Comparison of ENCODE assay signal across 10 mouse cellular contexts in the genomic region with DNA sequence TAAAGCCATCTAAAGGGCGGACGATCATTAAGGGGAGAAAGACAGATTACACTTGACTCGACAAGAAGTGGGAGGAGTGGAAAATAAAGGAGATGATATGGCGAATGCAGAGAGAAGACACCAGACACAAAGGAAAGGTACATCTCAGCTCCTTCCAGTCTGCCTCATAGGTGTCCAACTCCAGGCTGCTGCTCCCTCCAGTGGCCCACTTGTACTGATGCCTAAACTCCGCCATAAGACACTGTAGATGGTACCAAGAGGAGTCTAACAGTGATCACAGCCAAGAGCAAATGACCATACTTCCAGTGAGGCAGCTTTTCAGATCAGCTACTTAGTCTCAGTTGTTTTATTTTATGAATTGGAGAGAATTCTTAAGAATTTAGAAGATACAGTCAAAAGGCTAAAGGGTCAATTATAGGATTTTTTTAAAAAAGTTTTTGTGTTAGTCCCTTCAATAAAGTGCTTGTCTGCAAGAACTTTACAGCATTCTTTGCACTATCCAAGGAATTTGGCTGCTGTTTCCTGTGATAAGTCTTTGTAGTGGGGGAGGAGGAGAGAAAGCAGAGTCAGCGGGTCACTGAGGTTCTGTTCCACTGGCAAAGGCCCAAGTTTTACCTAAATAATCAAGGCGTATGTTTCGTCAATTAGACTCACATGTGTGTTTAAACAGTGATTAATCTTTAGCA.
DNase-seq lines count a peak whose midpoint lies in the region; ATAC-seq and TF ChIP-seq lines count a peak whose summit lies in the region.
"Had no signal": no experiment of that assay in that cellular context is flagged by ENCODE, and none has a peak within 500 bp of the region (broad histone marks: within the 10 kb centered on the region; RNA-seq: fewer than 3 reads in every experiment).

No protein-coding gene starts in this region.

- H3K4me2 ChIP-seq in kidney, embryonic 15.5 days, result peak overlapping the region; percentile 33
- no peak overlapping the region for H3K4me2 ChIP-seq in lung, postnatal 0 days (replicated peaks; ENCODE audit: low read depth, low read length)
- H3K4me2 ChIP-seq: neural tube, embryonic 12.5 days had no signal

- 31% methylated on average over 8 of the region's 8 CpGs for WGBS in lung, adult 2 months
- 69% methylated on average over 8 of the region's 8 CpGs for WGBS in embryonic facial prominence, embryonic 10.5 days
- WGBS in kidney, embryonic 15.5 days, result 38% methylated on average over 8 of the region's 8 CpGs
- WGBS in lung, postnatal 0 days, result 36% methylated on average over 8 of the region's 8 CpGs

- TF ChIP-seq EP300 in lung, postnatal 0 days (IDR thresholded peaks at IDR 0.05), result peak; percentile 29; the same call in 1 of the 2 replicates

- ATAC-seq in kidney, embryonic 15.5 days (replicated peaks; ENCODE audit: low FRiP score), result peak; percentile 67; the same call in 1 of the 2 replicates
- peak; percentile 48; the same call in 1 of the 2 replicates for ATAC-seq in lung, postnatal 0 days
- ATAC-seq in inflammation-experienced regulatory T-cells, adult 6 months, result no peak

- H3K4me1 ChIP-seq in lung, adult 2 months (ENCODE audit: control insufficient read depth, insufficient read depth, low read length), result peaks cover 36% of the 10 kb centered on the region
- H3K4me1 ChIP-seq in embryonic facial prominence, embryonic 10.5 days, result peaks cover 42% of the 10 kb centered on the region
- H3K4me1 ChIP-seq in kidney, embryonic 15.5 days, result peaks cover 63% of the 10 kb centered on the region
- peaks cover 18% of the 10 kb centered on the region; the same call in 1 of the 2 replicates for H3K4me1 ChIP-seq in lung, postnatal 0 days (ENCODE audit: insufficient read depth, low read depth, low read length)

- DNase-seq in lung, adult 2 months, result no peak
- DNase-seq in lung, postnatal 4 days, result no peak
- no peak for DNase-seq in embryonic facial prominence, embryonic 10.5 days (ENCODE audit: low spot score)
- DNase-seq in lung, postnatal 0 days (ENCODE audit: low spot score), result peak; percentile 61
- no peak for DNase-seq in cerebellum, postnatal 36 days
- DNase-seq in gastrocnemius, postnatal 4 days (ENCODE audit: low spot score in 2 of 2), result no peak
- DNase-seq: gastrocnemius, postnatal 25 days had no signal

- H3K4me3 ChIP-seq in lung, adult 2 months (replicated peaks; ENCODE audit: extremely low read depth, low read depth, low read length), result no peak overlapping the region
- no peak overlapping the region for H3K4me3 ChIP-seq in embryonic facial prominence, embryonic 10.5 days
- H3K4me3 ChIP-seq in kidney, embryonic 15.5 days (replicated peaks), result no peak overlapping the region
- no peak overlapping the region for H3K4me3 ChIP-seq in lung, postnatal 0 days (ENCODE audit: low read depth, low read length)
- H3K4me3 ChIP-seq: neural tube, embryonic 12.5 days had no signal

- H3K9ac ChIP-seq in kidney, embryonic 15.5 days, result no peak overlapping the region
- no peak overlapping the region for H3K9ac ChIP-seq in lung, postnatal 0 days (replicated peaks; ENCODE audit: low read depth)
- H3K9ac ChIP-seq: neural tube, embryonic 12.5 days had no signal

- H3K9me3 ChIP-seq in embryonic facial prominence, embryonic 10.5 days, result no peaks in the 10 kb centered on the region
- H3K9me3 ChIP-seq in kidney, embryonic 15.5 days (replicated peaks), result no peaks in the 10 kb centered on the region
- no peaks in the 10 kb centered on the region for H3K9me3 ChIP-seq in lung, postnatal 0 days (ENCODE audit: low read length)
- H3K9me3 ChIP-seq: neural tube, embryonic 12.5 days had no signal

- peaks cover 10% of the 10 kb centered on the region for H3K36me3 ChIP-seq in embryonic facial prominence, embryonic 10.5 days (replicated peaks)
- H3K36me3 ChIP-seq in kidney, embryonic 15.5 days, result peaks cover 15% of the 10 kb centered on the region
- no peaks in the 10 kb centered on the region for H3K36me3 ChIP-seq in lung, postnatal 0 days (ENCODE audit: insufficient read depth, low read length)
- H3K36me3 ChIP-seq: neural tube, embryonic 12.5 days had no signal

- TF ChIP-seq CTCF in lung, adult 2 months (IDR thresholded peaks at IDR 0.05; ENCODE audit: insufficient read depth, low read length), result peak; percentile 32
- TF ChIP-seq CTCF in lung, postnatal 0 days (IDR thresholded peaks at IDR 0.05), result peak; percentile 49

- TF ChIP-seq POLR2A in lung, adult 2 months (IDR thresholded peaks at IDR 0.05; ENCODE audit: borderline replicate concordance, extremely low read depth, low read depth, low read length), result no peak

- H3K27ac ChIP-seq in embryonic facial prominence, embryonic 10.5 days (replicated peaks), result peak overlapping the region; percentile 65
- H3K27ac ChIP-seq in kidney, embryonic 15.5 days, result peak overlapping the region; percentile 90
- H3K27ac ChIP-seq in lung, postnatal 0 days (ENCODE audit: low read length), result 0 out of 2 replicates have a peak overlapping the region, but pooled peaks have one; percentile 38
- H3K27ac ChIP-seq: neural tube, embryonic 12.5 days had no signal

- H3K27me3 ChIP-seq in embryonic facial prominence, embryonic 10.5 days (replicated peaks; ENCODE audit: low read depth, poor library complexity, severe bottlenecking), result no peaks in the 10 kb centered on the region
- no peaks in the 10 kb centered on the region for H3K27me3 ChIP-seq in kidney, embryonic 15.5 days
- no peaks in the 10 kb centered on the region for H3K27me3 ChIP-seq in lung, postnatal 0 days (replicated peaks; ENCODE audit: insufficient read depth, low read length)
- H3K27me3 ChIP-seq: neural tube, embryonic 12.5 days had no signal

Comparison
In these comparisons a context has a peak if more than half of its experiments do, and no peak if none do; other contexts are left out.
1. H3K27ac ChIP-seq: peak in every context shown above with its lines; median percentile 90 in kidney, embryonic 15.5 days; 65 in embryonic facial prominence, embryonic 10.5 days; 38 in lung, postnatal 0 days.